Mouse (Mus musculus): Measurements from ENCODE around the gene Gnb4.
A peak's percentile ranks its signal among the peaks of the same experiment; 100 is the strongest.

Gnb4 gene

DNA sequence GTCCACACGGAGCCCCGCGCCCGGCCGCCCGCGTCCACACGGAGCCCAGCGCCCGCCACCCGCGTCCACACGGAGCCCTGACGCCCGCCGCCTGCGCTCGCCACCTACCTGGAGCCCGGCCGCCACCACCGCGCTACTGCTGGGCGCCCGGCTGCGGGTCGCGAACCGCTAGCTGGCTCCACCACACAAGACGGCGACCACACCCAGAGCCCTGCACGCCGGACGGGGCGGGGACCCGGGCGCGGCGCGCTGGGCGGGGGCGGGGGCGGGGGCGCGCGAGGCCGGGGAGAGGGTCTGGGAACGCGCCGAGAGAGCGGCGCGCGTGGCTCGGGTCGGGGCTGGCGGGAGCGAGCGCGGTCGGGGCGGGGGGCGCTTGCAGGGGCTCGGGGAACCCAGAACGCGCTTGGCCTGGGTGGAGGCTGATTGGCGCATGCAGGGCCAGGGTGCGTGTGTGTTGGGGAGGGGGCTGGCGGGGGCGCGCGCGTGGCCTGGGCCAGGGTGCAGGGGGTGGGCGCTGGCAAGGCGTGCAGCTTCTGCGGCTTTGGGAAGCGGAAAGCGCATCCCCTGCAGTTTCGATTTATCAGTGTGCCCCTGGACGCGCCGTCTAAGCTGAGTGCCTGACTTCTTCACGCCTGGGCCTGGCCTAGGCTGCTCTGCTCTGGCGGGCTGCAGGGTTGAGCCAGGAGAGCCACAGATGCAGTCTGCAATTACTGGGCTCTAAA, at the start of gene Gnb4:
TSS of gene Gnb4 (minus strand) at position 255 of the 722 bp plus-strand sequence.
- peak; percentile 48 to 55 for DNase-seq

GRCm38 (mm10) chr3:32661556-32661930, 45.2 kb upstream of the Gnb4 start:
- no peak for DNase-seq

DNA sequence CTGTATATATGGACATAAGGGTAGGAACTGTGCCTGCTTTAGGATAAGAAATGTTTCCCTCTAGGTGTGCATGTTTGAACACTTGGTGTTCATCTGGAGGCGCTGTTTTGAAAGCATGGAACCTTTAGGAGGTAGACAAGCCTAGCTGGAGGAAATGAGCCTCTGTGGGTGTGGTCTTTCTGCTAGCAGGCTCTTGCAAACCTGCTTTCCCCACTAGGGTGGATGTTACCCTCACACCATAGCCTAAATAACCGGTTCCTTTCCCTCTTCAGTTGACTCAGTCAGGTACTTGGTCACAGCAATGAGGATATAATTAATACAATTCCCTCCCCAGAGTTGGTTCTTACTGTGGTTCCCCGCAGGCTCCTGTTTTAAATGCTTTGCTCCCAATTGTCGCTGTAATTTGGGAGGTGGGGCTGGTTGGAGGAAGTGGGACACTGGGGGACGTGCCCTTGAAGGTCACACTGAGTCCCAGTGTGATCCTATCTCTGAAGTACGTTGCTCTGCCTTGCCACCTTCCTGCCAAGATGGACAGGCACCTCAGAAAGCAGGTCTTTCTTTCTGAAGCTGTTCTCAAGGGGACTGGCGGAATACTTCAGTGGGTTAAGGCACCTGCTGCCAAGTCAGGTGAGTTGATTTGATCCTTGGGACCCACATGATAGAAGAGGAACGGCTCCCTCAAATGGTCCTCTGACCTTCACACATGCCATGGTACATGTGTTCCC, 44.6 kb upstream of the Gnb4 start:
- no peak for DNase-seq

GRCm38 (mm10) chr3:32660276-32660675, 43.9 kb upstream of the Gnb4 start:
- DNase-seq, result peak in 1 of 2 experiments; percentile 3

- no peak for DNase-seq
Measured at GRCm38 (mm10) chr3:32659506-32659905, 43.1 kb upstream of the Gnb4 start.

DNA sequence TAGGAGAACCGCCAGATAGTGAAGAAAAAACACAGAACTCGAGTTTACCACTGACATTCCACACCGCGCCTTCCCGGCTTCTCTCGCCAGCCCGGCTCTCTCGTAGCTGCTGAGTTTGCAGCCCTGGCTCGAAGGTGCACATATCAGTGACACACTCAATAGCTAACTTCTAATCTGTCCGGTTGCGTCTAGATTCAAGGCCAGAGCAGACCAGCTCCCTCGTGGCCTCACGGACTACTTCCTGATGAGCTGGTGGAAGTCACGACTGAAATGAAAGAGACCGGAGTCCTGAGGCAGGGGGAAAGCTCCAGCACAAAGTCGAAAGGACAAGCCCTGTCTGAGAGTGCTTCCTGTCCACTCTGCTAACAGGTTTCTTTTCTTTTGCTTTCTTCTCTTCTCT, 42.4 kb upstream of the Gnb4 start:
- DNase-seq, result no peak

DNA sequence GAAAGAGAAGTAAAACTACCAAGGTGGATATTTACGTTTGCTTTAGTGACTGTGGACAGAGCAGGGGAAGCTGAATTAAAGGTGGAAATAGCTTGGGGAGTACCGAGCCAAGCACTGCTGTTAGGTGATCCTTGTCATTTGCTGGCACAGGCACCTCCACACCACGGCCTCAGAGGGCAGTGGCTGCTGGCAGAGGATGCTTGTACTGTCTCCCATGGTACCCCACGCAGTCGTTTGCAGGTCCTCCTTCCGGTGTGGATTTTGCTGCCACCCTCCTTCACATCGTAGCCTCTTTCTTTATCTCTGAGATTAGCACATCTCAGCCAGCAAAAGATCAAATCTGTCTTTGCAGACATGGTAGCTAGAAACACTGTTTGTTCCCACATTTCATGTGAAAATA, 42.0 kb upstream of the Gnb4 start:
- DNase-seq, result no peak

GRCm38 (mm10) chr3:32656398-32656994, 40.1 kb upstream of the Gnb4 start:
- no peak for DNase-seq

DNA sequence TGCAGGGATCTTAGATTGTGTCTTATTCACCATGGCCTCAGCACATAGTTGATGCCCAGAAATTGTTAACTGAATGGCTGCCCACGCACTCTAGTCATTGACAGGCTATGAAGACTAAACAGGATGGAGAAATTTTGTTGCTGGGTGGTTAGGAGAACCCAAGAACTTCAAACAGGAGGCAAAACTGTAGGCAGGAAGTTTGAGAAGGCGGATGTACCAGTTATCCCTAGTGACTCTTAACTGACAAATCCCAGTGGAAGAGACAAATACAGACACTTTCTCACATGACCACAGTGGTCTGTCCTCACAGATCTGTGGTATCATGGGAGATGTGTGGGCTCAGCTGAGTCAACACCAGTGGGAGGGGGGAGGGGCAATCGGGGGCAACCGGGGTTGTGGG, 39.6 kb upstream of the Gnb4 start:
- DNase-seq, result no peak

GRCm38 (mm10) chr3:32652739-32653138, 36.4 kb upstream of the Gnb4 start:
- no peak for DNase-seq

DNA sequence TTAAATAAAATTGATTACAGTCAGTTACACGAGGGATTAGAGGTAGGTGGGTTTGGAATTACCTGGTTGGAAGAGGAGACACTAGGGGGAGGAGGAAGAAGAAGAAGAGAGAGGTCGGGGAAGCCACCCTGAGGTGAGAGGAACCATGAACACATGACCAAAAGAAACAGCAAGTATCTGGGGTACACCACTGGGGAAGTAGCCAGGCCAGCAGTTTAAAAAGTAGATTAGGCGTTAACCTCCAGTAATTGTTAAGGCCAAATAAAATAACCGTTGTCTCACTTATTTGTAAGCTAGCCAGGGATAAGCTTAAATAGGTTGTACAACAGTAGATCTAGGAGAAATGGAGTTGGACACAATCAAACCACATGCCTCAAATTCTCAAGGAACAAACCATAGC, 32.9 kb upstream of the Gnb4 start:
- no peak for DNase-seq

GRCm38 (mm10) chr3:32646918-32647317, 30.5 kb upstream of the Gnb4 start:
- DNase-seq, result no peak

DNA sequence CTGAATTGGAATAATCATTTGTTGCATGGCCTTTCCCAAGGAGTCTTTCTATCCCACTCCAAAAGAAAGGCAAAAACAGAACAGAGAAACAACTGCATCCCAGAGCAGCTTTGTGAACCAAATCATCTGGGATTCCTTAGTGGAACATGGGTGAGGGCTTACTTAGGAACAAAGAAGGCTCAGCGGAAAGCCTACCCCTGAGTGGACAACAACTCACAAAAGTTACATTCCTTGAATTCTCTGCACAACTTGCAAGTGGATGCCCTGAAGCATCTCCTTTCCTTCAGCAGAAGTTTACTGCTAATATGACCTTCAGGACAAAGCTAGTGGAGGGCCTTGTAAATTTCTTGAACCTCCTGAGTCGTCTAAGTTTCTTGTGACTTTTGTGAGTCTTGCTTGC, 28.4 kb upstream of the Gnb4 start:
- no peak for DNase-seq

- DNase-seq, result no peak
Measured at GRCm38 (mm10) chr3:32642116-32642515, 25.7 kb upstream of the Gnb4 start.

DNA sequence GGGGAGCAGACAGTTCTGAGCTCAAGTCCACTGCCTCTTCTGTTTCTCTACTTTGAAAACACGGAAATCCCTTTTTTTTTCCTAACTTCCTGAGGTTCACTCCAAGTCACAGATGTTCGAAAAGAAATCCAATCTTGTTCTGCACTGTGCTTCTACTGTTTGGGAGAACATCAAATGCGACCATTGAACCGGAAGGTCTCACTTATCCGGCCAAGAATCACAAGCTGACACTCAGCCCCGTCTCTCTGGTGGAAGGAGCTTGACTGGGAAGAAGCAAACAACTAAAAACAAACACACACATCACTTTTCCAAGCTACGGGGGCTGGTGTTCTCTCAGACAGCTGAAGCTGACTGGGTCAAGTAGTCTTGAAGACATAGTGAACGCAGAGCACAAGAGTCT, 21.9 kb upstream of the Gnb4 start:
- no peak for DNase-seq

GRCm38 (mm10) chr3:32632760-32633264, 16.4 kb upstream of the Gnb4 start:
- DNase-seq, result no peak

GRCm38 (mm10) chr3:32630210-32630609, 13.8 kb upstream of the Gnb4 start:
- no peak for DNase-seq

DNA sequence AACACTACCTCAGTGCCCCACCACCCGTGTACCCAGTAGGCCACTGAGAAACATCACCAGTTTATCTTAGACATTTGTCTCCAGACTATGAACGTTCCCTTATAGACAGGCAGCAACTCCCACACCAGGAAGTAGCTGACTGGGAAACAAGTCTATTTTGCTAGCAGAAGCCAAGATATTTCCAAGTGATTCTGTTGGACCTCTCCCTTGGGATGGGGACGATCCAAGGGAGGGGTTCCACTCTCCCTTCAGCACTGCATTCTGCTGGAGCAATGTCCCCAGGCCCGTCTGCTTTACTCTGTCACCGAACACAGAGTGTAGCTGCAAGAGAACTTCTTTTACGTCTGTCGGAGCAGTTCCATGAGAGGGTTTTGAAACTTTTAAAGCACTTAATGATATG, 11.8 kb upstream of the Gnb4 start:
- no peak for DNase-seq

DNA sequence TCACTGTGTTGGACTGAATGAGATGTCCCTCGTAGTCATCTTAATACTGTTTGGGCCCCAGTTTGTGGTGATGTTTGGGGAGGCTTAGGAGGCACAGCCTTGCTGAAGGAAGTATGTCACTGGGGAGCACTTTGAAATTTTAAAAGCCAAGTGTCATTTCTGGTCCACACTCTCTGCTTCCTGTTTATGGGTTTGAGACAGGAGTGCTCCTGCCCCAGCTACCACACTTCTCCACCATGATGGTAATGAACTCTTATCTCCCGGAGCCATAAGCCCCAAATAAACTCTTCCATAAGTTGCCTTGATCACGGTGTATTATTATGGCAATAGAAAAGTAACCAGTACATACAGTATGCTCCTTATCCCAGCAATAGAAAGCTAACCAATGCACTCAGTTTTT, 5.7 kb upstream of the Gnb4 start:
- no peak for DNase-seq

DNA sequence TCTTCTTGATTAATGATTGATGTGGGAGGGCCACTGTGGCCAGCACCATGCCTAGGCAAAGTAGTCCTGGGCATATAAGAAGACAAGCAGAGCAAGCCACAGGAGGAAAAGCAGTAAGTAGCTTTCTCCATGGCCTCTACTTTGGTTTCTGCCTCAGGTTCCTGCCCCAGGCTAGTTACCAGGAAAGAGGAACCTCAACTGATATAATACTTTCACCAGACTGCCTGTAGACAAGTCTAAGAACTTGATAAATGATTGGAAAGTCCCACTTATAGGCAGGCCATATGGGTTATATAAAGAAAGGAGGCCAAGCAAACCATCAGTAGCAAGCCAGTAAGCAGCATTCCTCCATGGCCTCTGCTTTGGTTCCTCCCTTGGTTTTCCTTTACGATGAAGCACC, 5.3 kb upstream of the Gnb4 start:
- DNase-seq, result peak in 1 of 2 experiments; percentile 10

- peak in 1 of 2 experiments; percentile 22 for DNase-seq
Measured at GRCm38 (mm10) chr3:32617053-32617642, 763 bp upstream of the Gnb4 start.

DNA sequence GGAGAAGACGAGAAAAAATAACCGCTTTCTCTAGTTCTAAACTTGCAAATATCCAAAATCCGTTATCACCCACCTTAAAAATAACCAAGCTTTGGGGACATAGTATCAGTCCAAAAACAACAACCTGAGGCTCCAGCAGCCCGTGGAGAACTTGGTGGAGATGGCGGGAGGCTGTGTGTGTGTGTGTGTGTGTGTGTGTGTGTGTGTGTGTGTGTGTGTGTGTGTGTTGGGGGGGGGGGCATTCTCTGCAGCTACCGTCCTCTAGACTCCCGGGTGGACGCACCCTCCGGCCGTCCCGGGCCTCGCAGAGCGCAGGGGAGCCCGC, 417 bp downstream of the Gnb4 start:
- DNase-seq, result peak in 1 of 2 experiments; percentile 8

DNA sequence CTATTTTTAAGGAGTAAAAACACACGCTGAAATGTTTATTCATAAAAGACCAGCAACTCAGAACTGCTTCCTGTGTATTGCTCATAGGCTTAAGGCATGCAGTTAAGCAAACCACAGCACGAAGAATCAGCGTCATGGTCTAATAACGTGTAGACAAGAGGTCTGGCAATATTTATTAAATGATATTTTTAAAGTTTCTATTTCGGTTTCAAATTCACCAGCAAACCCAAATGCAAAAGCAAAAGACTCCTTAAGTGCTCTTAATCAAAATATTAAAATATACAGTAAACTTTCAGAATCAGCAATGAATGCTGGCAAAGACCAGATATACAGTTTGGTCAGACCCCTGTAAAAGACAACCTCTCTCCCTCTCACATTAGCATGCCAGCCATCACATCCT, 1.0 kb downstream of the Gnb4 start:
- DNase-seq, result peak in 1 of 2 experiments; percentile 19

DNA sequence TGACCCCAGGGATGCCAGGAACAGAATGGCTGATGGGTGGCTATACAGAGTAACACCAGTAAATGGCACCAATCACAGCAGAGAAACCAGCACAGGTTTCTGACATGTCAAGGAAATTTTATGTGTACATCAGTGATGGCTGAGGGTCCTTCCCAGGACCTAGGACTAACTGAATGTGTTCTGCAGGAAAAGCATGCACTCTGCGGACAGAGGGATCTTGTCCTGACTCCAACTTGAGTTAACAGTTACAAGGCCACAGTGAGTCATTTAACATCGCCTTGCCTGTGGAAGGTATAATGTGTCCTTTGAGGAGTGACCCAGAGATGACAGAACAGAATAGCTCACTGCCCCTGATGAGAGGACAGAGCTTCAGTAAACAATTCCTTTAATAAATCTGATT, 1.6 kb downstream of the Gnb4 start:
- DNase-seq, result no peak

Measured in B cell, adult 2 months (primary cell).